Mouse (Mus musculus) v-Abl transformed pro-B cells (cell line): ENCODE measurements around the gene Ggps1.
"Not testable (repeated sequence)": the region's sequence is repeated elsewhere in the genome, so short reads cannot be mapped to it uniquely, and the experiment has no call there.

Experiments used
- in situ Hi-C, 2 experiments: fragments of 400-800 bp; cut with MboI; formaldehyde crosslinking; loops; one replicate each; pipeline ENCODE4 v1.15.1; 2025; ENCODE audit not compliant: unreplicated experiment in 2 of 2

The Ggps1 gene

GRCm38 (mm10) chr13:14040186-14040585 is 23.1 kb downstream of the Ggps1 start:
- in situ Hi-C loops, result no loop called here

- in situ Hi-C loops, result no loop called here
These were observed 23.9 kb downstream of the Ggps1 start, which contains the start of gene Tbce for GRCm38 (mm10) chr13:14039292-14039965. Gene Tbce (minus strand): TSS chr13:14039638.

- in situ Hi-C loops, result no loop called here
These were observed 24.4 kb downstream of the Ggps1 start for GRCm38 (mm10) chr13:14038911-14039291.

DNA sequence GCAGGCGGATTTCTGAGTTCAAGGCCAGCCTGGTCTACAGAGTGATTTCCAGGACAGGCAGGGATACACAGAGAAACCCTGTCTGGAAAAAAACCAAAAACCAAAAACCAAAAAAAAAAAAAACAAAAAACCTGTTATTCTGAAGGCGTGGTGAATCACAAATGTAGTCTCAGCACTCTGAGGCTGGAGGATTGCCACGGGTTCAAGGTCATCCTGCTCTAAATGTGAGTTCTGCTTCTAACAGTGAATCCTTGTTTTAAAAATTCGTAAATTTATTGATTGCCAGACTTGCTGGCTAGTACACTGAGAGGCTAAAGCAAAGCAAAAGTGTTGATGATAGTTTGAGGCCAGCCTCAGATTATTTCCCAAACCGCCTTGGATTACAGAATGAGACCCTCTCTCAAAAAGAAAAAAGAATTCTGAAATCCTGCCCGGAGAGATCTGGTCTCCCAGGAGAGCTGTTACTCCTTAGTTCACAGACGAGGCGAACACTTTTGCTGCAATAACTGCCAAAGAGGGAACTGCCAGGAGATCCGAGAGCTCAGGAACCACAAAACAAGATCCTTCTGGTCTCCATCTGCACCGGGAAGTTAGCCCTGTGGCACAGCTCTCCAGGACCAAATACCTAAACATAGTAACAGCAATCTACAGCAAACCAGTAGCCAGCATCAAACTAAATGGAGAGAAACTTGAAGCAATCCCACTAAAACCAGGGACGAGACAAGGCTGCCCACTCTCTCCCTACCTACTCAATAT is 27.2 kb downstream of the Ggps1 start:
- in situ Hi-C loops, result no loop called here

GRCm38 (mm10) chr13:14035352-14035751 is 27.9 kb downstream of the Ggps1 start:
- in situ Hi-C loops, result not testable (repeated sequence)

GRCm38 (mm10) chr13:14034073-14034348 is 29.3 kb downstream of the Ggps1 start:
- in situ Hi-C loops, result no loop called here

- in situ Hi-C loops, result no loop called here
These were observed 29.8 kb downstream of the Ggps1 start for GRCm38 (mm10) chr13:14033309-14034072.

- in situ Hi-C loops, result no loop called here
These were observed 37.0 kb downstream of the Ggps1 start for GRCm38 (mm10) chr13:14026154-14026820.

DNA sequence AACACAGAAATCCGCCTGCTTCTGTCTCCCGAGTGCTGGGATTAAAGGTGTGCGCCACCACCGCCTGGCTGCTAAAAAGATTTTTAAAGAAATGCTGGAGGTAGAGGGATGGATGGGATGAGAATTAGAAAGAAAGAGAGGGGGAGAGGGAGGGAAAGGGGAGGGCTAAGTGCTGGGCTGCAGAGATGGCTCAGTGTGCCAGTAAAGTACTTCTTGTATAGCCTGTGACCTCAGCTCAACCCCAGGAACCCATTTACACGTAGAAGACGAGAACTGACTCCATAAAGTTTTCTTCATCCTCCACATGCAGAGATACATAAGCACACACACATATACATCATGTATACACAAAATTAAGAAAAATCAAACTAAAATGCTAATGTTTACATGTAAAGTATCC is 37.7 kb downstream of the Ggps1 start:
- in situ Hi-C loops, result no loop called here

GRCm38 (mm10) chr13:14021417-14021816 is 41.9 kb downstream of the Ggps1 start:
- in situ Hi-C loops, result not testable (repeated sequence)

- in situ Hi-C loops, result no loop called here
These were observed 44.4 kb downstream of the Ggps1 start for GRCm38 (mm10) chr13:14018852-14019251.

DNA sequence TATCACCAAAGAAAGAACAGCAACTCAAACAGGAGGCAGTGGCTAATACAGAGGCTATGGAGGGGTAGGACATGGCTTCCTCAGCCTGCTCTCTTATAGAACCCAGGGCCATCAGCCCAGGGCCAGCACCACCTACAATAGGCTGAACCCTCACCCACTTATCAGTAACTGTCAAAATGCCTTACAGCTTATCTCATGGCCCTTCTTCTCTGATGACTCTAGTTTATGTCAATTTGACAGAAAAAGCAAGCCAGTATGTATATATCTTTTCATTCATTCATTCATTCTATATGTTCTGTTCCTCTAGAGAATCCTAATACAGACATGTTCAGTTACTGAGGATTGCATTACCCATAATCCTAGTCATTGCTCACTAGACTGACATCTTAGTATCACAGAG is 45.0 kb downstream of the Ggps1 start:
- in situ Hi-C loops, result no loop called here

DNA sequence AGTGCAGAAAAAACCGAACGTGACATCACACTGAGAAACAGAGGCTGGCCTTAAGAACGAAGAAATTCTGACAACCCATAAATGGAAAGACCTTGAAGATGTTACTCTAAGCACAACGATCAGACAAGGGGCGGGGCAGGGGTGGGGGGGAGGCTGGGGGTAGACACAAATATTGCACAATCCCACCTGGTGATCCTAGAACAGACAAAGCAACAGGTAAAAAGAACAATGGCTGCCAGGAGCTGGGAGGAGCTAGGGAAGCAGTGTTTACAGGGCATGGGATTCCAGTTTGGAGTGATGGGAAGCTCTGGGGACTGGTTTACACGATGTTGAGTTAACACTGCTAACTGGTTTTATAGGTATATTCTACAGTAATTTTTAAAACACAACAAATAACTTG is 47.7 kb downstream of the Ggps1 start:
- in situ Hi-C loops, result no loop called here

DNA sequence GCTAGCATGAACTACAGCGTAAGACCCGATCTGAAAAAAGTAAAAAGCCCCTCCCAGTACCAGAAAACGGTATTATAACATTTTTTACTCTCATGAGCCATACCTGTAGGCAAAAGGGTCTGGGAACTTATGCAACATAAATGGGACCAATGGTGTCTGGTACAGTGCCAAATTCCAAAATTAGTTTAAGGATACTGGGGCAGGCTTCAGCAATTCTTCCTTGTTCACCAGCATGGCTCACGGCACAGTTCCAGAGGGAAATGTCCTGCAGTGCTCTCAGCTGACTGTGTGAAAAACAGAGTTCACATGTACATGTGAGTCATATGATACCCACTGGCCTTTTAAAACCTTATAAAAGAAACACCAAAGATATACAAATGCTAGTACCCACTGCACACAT is 48.7 kb downstream of the Ggps1 start:
- in situ Hi-C loops, result no loop called here

DNA sequence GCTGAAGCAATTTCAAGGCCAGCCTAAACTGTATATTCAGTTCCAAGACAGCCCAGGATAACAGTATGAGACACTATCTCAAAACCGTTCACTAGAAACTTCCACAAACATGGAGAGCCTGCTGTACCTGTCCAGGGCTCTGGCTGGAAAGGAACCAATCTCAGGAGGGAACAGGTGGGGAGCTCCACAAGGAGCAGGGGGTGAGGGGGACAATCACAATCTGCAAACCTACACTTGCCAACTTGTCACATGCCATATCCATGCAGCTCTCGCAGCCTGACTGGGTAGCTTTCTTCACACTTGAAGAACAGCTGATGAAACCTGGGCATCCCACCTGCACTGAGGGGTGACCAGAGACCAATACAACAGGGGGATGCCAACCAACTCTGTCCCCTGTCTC is 49.3 kb downstream of the Ggps1 start:
- in situ Hi-C loops, result no loop called here

- in situ Hi-C loops, result no loop called here
These were observed 51.8 kb downstream of the Ggps1 start for GRCm38 (mm10) chr13:14011454-14011995.

DNA sequence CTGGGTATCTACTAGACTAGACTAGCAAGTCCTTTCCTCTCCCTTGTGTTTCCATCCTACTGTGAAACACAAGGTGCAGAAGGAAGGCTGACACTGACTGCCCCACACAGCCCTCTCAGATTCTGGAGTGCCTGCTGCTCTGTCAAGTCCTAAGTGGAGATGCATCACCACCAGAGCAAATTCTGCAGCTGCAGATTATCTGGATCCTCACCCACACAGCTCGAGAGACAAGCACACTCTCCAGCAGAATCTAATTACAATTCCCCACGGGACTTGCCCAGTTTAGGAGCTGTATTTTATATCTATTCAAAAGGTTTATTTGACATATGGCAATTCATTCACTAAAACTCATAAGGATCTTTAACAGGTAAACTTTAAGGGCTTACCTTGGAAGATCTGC is 57.2 kb downstream of the Ggps1 start:
- in situ Hi-C loops, result no loop called here

DNA sequence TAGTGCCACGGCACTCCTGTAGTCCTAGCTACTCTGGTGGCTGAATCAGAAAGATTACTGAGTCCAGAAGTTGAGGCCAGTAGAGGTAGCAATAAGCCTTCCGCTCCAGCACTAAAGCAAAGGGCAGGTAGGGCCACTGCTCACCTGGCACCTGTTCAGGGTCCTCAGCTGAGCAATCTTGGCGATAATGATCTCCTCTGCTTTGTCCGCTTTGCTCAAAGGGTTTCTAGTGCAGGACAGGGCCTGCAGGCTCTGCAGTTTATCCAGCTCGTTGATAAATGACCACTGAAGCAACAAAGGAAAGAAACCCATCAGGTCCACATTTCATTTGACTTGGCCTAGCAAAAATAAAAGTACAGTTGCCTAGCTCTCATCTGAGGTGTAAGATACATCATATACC is 58.3 kb downstream of the Ggps1 start:
- in situ Hi-C loops, result no loop called here

GRCm38 (mm10) chr13:14004086-14004485 is 59.2 kb downstream of the Ggps1 start:
- in situ Hi-C loops, result no loop called here

DNA sequence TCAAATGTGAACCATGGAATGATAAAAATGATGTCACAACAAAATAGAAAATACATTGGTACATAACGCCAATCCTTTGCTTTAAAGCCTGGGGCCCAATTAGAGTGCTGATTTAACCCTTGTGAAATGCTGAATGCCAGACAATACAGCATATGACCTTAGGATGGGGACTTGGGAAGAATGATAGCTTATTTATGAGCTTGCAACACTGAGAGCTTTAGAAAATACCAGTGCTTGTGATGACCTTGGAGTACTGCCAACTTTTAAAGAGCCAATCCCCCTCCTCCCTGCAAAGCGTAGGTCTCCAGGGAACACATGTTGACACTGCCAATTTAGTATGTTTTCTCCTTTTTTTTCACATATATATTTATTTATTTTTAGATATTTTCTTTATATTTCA is 60.6 kb downstream of the Ggps1 start:
- in situ Hi-C loops, result no loop called here
